Mouse (Mus musculus) forebrain, embryonic 10.5 days (tissue): ENCODE results near the gene Fam189a1. TPM values are rescaled to one million over a fixed set of nuclear protein-coding genes. Genes with fewer than 3 reads are reported as not detected.

ENCODE experiments used
- DNase-seq: peaks from one replicate; pipeline ENCODE4 v3.0.0-alpha.2; 2017; ENCODE audit warnings: low spot score; ENCODE audit errors: extremely low spot score
- H3K27ac ChIP-seq: fragments of 300-500 bp; sonication (generic); 2 replicates; pipeline ENCODE4 v1.5.1; 2016; ENCODE audit warnings: mild to moderate bottlenecking
- H3K27me3 ChIP-seq: fragments of 300-500 bp; sonication (generic); 2 replicates; pipeline ENCODE4 v1.6.1; 2016; ENCODE audit warnings: mild to moderate bottlenecking; ENCODE audit not compliant: poor library complexity, severe bottlenecking
- H3K36me3 ChIP-seq: fragments of 300-500 bp; sonication (generic); replicated peaks from 2 replicates; pipeline ENCODE4 v1.6.1; 2016; ENCODE audit warnings: mild to moderate bottlenecking, moderate library complexity
- H3K4me1 ChIP-seq: fragments of 300-500 bp; sonication (generic); 2 replicates; pipeline ENCODE4 v1.6.1; 2016
- H3K4me3 ChIP-seq: fragments of 300-500 bp; sonication (generic); 2 replicates; pipeline ENCODE4 v1.5.1; 2016; ENCODE audit warnings: mild to moderate bottlenecking, moderate library complexity
- H3K9me3 ChIP-seq: fragments of 300-500 bp; sonication (generic); 2 replicates; pipeline ENCODE4 v1.6.1; 2016; ENCODE audit warnings: mild to moderate bottlenecking, moderate library complexity
- WGBS: fragments of 180-500 bp; shearing (Covaris S2); methylation state at CpG from one replicate; pipeline ENCODE4 v1.1.7; 2016; 5-methylcytosine and 5-hydroxymethylcytosine counted together
- polyA plus RNA-seq: library from polyadenylated mRNA; unstranded; fragments of >200 nt; fragmentation: Nextera tagmentation; extraction: Ambion mirVana; gene quantifications from 2 replicates; pipeline ENCODE4 v1.2.1, GENCODE M21; 2016

The Fam189a1 gene
- polyA plus RNA-seq, 1 experiment from 2014 or later, result 1.0 TPM

DNA sequence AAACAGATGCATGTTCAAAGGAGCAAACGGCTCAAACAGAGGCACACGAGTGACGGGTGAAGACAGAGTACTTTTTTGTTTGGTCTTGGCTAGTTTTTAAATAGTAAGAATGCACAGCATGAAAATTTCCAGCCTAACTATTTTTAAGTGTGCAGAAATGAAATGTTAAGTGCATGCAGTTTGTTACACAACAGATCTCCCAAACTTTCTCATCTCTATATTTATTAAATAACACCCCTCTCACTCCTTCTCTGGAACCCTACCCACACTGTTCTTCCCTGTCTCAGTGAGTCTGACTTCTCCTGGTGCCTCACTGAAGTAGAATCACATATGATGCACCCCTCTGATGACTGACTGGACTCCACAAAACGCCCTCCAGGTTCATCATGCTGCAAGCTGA is 63.1 kb downstream of the Fam189a1 start:
- Histone ChIP-seq H3K4me1 (no peaks in the 10 kb centered on the region), H3K9me3 (no peaks in the 10 kb centered on the region), H3K4me3 (no peak overlapping the region), H3K27ac (no peak overlapping the region), H3K36me3 (no peaks in the 10 kb centered on the region), H3K27me3 (no peaks in the 10 kb centered on the region)
- DNase-seq, result no peak
- WGBS, result 88% methylated on average over 4 of the region's 4 CpGs

DNA sequence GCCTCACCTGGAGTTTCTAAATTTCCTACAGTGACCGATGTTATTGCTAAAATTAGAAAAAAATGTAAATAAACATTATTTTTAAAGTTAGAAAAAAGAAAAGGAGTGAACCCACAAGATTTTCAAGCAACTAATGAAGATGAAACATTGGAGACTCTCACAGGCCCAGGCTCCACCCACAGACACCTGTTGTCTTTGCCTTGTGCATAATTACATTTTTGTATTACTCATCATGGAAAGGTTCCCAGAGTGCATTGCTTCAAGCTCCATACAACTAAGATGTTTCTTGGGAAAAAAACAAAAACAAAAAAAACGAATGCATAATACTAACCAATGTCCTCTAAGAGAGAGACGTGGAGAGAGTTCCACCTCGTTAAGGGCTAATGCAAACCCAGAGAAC is 64.9 kb downstream of the Fam189a1 start:
- WGBS, result 81% methylated on average over 4 of the region's 4 CpGs
- no peak for DNase-seq
- Histone ChIP-seq H3K36me3 (no peaks in the 10 kb centered on the region), H3K27me3 (no peaks in the 10 kb centered on the region), H3K9me3 (no peaks in the 10 kb centered on the region), H3K27ac (no peak overlapping the region), H3K4me3 (no peak overlapping the region), H3K4me1 (no peaks in the 10 kb centered on the region)

DNA sequence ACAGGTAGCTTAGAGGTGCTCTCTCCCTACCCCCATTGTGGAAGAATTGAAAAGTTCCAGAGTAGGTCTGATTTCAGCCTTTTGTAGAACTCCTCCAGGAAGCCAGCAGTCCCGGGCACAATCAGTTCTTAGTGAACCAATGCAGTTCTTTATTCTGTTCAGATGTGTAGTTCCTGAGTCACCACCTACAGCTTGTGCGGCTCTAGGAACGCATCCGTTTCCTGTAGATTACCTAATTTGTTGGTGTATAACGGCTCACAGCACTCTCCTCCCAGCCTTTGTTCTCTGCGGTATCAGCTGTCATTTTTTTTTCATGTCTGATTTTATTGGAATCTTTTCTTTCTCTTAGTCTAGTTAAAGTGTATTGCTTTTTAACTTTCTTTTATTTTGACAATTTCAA is 70.4 kb downstream of the Fam189a1 start:
- Histone ChIP-seq H3K27ac (no peak overlapping the region), H3K36me3 (no peaks in the 10 kb centered on the region), H3K27me3 (no peaks in the 10 kb centered on the region), H3K4me1 (peaks cover 13% of the 10 kb centered on the region), H3K4me3 (no peak overlapping the region), H3K9me3 (no peaks in the 10 kb centered on the region)
- WGBS, result 79% methylated on average over 6 of the region's 6 CpGs
- no peak for DNase-seq

DNA sequence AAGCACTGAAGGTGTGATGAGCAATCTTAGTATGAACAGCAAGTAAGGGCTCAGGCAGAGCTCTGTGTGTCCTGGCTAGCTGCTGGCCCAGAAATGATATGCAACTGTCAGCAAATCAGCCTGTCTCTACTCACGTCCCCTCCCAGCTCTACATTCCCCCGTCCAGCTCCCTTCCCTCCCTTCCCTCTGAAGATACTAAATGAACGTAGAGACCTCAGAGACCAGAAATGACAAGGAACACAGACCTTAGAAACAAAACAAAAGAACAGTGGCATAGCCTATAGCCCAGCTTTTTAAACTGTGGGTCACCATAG is 73.6 kb downstream of the Fam189a1 start:
- Histone ChIP-seq H3K4me3 (no peak overlapping the region), H3K9me3 (no peaks in the 10 kb centered on the region), H3K27ac (peak overlapping the region; percentile 72; the same call in 1 of the 2 replicates), H3K36me3 (no peaks in the 10 kb centered on the region), H3K27me3 (no peaks in the 10 kb centered on the region), H3K4me1 (peaks cover 13% of the 10 kb centered on the region)
- DNase-seq, result no peak
- 31% methylated on average over 3 of the region's 3 CpGs for WGBS

DNA sequence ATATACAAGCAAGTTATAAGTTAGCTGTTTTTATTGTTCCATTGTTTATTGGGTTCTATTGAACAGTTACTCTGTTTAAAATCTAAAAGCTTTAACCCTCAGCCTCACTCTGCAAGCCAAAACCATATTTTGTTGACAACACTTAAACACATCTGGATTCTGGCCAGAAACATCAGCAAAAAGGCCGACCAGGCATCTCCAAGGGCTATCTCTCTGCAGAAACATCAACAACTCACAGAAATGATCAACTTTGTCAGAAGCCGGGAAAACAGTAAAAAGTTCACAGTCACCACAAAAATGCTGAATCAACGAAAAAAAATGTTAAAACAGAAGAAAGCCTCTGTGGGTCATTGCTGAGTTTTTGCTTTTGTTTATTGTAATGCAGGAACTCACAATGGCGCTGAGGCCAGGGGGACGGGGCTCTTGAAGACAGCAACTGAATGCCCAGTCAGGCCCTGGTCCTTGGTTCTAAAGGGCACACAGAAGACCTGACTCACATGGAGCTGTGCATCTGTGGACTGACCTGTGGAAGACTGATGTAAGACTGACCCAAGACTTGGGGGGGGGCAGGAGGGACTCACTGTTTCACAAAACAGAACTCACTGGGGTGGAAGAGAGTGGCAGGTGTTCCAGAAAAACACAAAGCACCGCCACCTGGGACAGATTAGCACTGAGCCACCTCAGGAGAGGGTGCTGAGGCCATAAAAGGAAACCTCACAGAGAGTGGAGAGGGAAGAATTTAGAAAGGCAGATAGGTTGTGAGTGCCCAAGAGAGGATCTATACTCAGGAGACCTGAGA is 74.2 kb downstream of the Fam189a1 start:
- WGBS, result 34% methylated on average over 6 of the region's 6 CpGs
- no peak for DNase-seq
- Histone ChIP-seq H3K27me3 (no peaks in the 10 kb centered on the region), H3K27ac (peak overlapping the region; percentile 72), H3K4me1 (peaks cover 13% of the 10 kb centered on the region), H3K9me3 (no peaks in the 10 kb centered on the region), H3K4me3 (no peak overlapping the region), H3K36me3 (no peaks in the 10 kb centered on the region)

DNA sequence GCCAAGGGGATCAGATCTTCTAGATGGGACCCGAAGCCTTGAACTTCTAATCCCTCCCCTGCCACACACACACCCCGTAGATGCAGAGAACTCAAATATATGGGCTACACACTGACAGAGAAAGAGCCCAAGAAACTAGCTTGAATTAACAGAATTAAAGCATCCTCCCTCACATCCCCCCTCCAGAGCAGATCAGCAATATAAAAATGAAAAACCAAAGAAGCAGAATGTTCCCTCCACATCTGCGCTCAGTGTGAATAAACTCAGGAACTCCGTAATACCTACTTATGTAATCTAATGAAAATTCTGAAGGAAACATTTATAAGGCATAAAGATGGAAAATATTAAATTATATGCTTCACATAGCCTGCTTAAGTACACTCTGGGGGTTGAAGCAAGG is 80.2 kb downstream of the Fam189a1 start:
- no peaks in the 10 kb centered on the region for H3K27me3 ChIP-seq
- H3K27ac ChIP-seq, result no peak overlapping the region
- H3K4me1 ChIP-seq, result peaks cover 18% of the 10 kb centered on the region
- H3K4me3 ChIP-seq, result no peak overlapping the region
- DNase-seq, result no peak
- 97% methylated on average over 4 of the region's 4 CpGs for WGBS
- H3K9me3 ChIP-seq, result peaks cover 3% of the 10 kb centered on the region; the same call in 1 of the 2 replicates
- no peaks in the 10 kb centered on the region for H3K36me3 ChIP-seq

DNA sequence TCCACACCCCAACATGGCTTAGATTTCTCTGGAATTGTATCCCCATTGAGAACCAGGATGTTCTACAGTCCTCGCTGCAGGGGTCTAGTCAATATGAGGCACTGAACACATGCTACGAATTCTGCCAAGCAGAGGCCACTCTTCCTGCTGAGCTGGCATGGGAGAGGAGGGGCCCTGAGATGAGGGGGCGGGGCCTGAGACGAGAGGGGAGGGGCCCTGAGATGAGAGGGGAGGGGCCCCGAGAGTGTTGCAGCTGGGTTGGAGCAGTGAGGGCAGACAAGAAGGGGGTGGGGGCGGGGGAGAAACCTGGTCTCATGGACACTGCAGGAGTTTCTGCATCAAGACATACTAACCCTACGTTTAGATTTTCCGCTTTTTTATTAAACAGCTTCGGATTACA is 82.2 kb downstream of the Fam189a1 start:
- no peak overlapping the region for H3K27ac ChIP-seq

DNA sequence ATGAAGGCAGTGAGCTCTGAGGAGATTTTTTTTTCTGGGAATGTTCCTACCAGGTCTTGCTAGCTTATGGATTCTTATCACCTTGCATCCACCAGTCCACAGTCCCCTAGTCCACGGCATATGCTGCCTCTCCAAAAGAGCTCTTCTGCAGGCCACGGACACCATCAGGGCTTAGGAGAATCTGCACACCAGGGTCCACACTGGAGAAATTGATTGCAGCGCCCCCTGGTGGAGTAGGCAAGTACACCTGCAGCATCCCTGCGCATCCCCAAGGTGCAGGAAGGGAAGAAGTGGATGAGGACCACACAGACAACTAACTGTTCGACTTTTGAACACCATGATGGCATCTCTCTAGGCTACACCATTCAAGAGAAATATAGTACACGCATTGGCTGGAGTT is 82.8 kb downstream of the Fam189a1 start:
- H3K36me3 ChIP-seq, result no peaks in the 10 kb centered on the region
- peaks cover 4% of the 10 kb centered on the region; the same call in 1 of the 2 replicates for H3K9me3 ChIP-seq
- H3K27ac ChIP-seq, result no peak overlapping the region
- DNase-seq, result peak; percentile 62
- 29% methylated on average over 6 of the region's 6 CpGs for WGBS
- H3K27me3 ChIP-seq, result no peaks in the 10 kb centered on the region
- peaks cover 18% of the 10 kb centered on the region for H3K4me1 ChIP-seq
- H3K4me3 ChIP-seq, result no peak overlapping the region

More for the DNA sequence above, 82.2 kb downstream of the Fam189a1 start:
- peaks cover 4% of the 10 kb centered on the region; the same call in 1 of the 2 replicates for H3K9me3 ChIP-seq
- H3K27me3 ChIP-seq, result no peaks in the 10 kb centered on the region
- no peaks in the 10 kb centered on the region for H3K36me3 ChIP-seq
- 49% methylated on average over 8 of the region's 9 CpGs for WGBS
- H3K4me3 ChIP-seq, result no peak overlapping the region
- peaks cover 18% of the 10 kb centered on the region for H3K4me1 ChIP-seq
- no peak for DNase-seq

DNA sequence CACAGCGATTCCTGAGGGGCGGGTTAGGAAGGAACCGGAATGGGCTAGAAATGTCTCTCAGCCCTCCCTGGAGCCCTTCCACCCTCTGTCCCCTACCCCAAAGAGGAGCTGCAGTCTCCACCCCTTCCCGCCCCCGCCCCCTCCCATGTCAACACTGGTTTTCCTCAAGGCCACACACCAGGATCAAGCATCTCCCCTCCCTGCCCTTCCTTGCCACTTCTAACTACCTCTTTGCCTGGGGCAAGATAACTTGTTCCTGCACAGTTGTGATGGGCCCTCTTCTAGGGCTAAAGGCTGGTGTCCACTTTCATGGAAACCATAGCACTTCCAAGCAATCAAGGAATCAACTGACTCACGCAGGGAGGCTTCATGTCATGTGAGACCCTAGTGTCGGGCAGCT is 90.2 kb downstream of the Fam189a1 start:
- no peak overlapping the region for H3K27ac ChIP-seq
- H3K36me3 ChIP-seq, result no peaks in the 10 kb centered on the region
- 82% methylated on average over 7 of the region's 7 CpGs for WGBS
- no peak for DNase-seq
- H3K27me3 ChIP-seq, result 0 out of 2 replicates have a peak, but pooled peaks cover 4% of the 10 kb centered on the region
- peaks cover 18% of the 10 kb centered on the region for H3K4me1 ChIP-seq
- H3K9me3 ChIP-seq, result peaks cover 3% of the 10 kb centered on the region; the same call in 1 of the 2 replicates
- H3K4me3 ChIP-seq, result no peak overlapping the region

DNA sequence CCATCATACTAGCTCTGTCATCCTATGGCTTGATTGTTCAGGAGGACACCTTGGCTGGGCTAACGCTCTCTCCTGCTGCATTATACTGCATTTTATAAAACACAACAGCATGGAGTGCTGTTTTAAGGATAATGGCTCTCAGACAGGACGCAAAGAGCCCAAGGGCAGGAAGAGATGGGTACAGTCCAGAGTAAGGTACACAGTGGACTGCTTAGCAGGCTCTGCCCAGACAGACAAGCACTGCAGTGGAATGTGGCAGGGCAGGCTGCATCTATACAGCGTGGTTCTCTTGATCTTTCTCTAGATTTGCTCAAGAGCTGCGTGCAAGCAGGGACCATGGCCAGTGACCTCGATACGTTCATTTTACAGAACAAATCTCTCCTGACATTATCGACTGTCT is 90.9 kb downstream of the Fam189a1 start:
- Histone ChIP-seq H3K4me3 (no peak overlapping the region), H3K36me3 (no peaks in the 10 kb centered on the region), H3K9me3 (no peaks in the 10 kb centered on the region), H3K27me3 (0 out of 2 replicates have a peak, but pooled peaks cover 4% of the 10 kb centered on the region), H3K27ac (no peak overlapping the region), H3K4me1 (peaks cover 18% of the 10 kb centered on the region)
- DNase-seq, result no peak
- 81% methylated on average over 7 of the region's 7 CpGs for WGBS

DNA sequence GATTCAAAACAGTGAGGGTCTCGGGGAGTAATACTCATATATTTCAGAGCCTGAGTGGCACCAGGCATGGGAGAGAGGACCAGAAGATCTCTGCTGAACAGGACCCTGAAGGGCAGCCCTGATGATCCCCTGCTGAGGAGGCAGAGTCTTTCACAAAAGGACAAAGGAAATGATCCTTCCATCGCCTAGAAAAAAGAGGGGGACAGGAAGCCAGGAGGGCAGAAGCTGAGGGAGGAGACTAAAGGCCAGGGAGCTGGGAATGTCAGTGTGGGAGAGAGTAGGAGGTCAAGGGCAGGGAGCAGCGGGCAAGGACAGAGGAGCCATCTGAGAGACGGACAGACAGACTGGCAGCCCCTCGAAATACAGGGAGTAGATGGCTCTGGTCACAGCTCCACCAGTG is 91.7 kb downstream of the Fam189a1 start:
- H3K4me1 ChIP-seq, result peaks cover 18% of the 10 kb centered on the region

DNA sequence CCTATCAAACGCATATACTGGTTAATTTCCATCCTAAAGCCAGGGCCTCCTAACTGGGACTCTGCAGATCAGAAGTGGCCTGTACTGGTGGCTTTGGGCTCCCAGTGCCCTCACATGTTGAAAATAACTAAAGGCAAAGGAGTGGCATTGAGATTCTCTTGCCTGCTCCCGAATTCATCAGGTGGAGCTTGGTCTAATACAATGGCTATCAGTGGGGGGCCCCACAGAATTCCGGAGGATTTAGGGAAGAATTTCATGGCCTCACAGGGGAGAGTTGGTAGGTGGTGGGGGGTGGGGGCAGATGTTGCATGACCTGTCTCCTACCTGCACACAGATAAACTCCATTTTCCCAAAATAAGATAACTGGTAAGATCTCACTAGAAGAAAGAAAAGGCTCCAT is 92.3 kb downstream of the Fam189a1 start:
- Histone ChIP-seq H3K27ac (peak overlapping the region; percentile 15; the same call in 1 of the 2 replicates), H3K36me3 (no peaks in the 10 kb centered on the region), H3K9me3 (no peaks in the 10 kb centered on the region), H3K4me1 (peaks cover 18% of the 10 kb centered on the region), H3K27me3 (0 out of 2 replicates have a peak, but pooled peaks cover 4% of the 10 kb centered on the region), H3K4me3 (no peak overlapping the region)
- no peak for DNase-seq
- 5% methylated on average over 3 of the region's 3 CpGs for WGBS

More for the DNA sequence above, 91.7 kb downstream of the Fam189a1 start:
- no peak for DNase-seq
- H3K27ac ChIP-seq, result 0 out of 2 replicates have a peak overlapping the region, but pooled peaks have one; percentile 37
- H3K9me3 ChIP-seq, result no peaks in the 10 kb centered on the region
- H3K27me3 ChIP-seq, result 0 out of 2 replicates have a peak, but pooled peaks cover 4% of the 10 kb centered on the region
- H3K36me3 ChIP-seq, result no peaks in the 10 kb centered on the region
- 18% methylated on average over 5 of the region's 5 CpGs for WGBS
- H3K4me3 ChIP-seq, result no peak overlapping the region

DNA sequence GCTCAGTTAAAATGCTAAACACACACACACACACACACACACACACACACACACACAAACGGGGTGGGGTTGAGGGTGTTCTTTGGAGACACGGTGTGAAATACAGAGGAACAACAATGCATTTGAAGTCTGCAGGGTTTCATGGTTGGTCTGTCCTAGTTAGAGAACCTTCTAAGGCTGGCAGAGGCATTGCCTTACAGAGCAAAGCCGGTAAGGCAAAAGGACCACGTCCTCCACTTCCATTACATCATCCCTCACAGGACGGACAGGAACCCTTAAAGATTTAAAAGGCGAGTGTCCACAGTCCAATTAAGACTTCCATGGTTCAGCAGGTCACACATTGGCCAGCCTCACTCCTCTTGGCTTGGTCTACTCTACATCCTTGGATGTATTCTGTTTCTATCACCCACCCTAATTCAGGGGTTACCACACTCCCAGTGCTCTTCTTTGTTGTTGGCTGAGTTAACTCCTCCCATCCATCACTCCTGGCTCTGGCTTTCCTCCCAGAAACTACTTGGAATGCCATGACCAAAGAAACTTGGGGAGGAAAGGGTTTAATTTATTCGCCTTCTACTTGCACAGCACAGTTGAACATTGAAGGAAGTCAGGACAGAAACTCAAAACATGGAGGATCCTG is 96.1 kb downstream of the Fam189a1 start:
- no peak overlapping the region for H3K4me3 ChIP-seq
- H3K36me3 ChIP-seq, result no peaks in the 10 kb centered on the region
- no peak overlapping the region for H3K27ac ChIP-seq
- H3K27me3 ChIP-seq, result 0 out of 2 replicates have a peak, but pooled peaks cover 4% of the 10 kb centered on the region
- DNase-seq, result no peak
- H3K4me1 ChIP-seq, result peaks cover 14% of the 10 kb centered on the region
- WGBS, result 93% methylated on average over 7 of the region's 7 CpGs
- H3K9me3 ChIP-seq, result no peaks in the 10 kb centered on the region
